Mouse (Mus musculus) CH12.LX (cell line): ENCODE data around the gene Zc3h12c. TPM values are rescaled to one million over a fixed set of nuclear protein-coding genes. Genes with fewer than 3 reads are reported as not detected.

Experiments
- DNase-seq: peaks from one replicate; pipeline ENCODE4 v3.0.0-alpha.2; 2013; ENCODE audit errors: extremely low read depth
- H3K27ac ChIP-seq: 2 replicates; pipeline ENCODE4 v1.5.1; 2012; ENCODE audit warnings: low read depth, mild to moderate bottlenecking, control low read depth, moderate library complexity; ENCODE audit not compliant: insufficient read depth
- H3K27me3 ChIP-seq: replicated peaks from 2 replicates; pipeline ENCODE3; 2012; ENCODE audit warnings: inconsistent platforms
- H3K36me3 ChIP-seq, 2 experiments: replicated peaks in 1 of 2; 2 replicates each; pipeline versions ENCODE3 to v1.6.1; 2012; ENCODE audit warnings: inconsistent platforms in 1 of 2, low read length in 1 of 2, mild to moderate bottlenecking in 1 of 2, mixed read lengths in 1 of 2, moderate library complexity in 1 of 2; ENCODE audit not compliant: control insufficient read depth in 1 of 2, insufficient read depth in 1 of 2
- H3K4me1 ChIP-seq, 2 experiments: 2 replicates each; pipeline ENCODE4 v1.6.1; 2012; ENCODE audit warnings: inconsistent platforms in 1 of 2, moderate library complexity in 1 of 2; ENCODE audit not compliant: insufficient read depth in 2 of 2, control insufficient read depth in 1 of 2
- H3K4me2 ChIP-seq: 2 replicates; pipeline ENCODE4 v1.6.1; 2012; ENCODE audit warnings: low read depth, mild to moderate bottlenecking, control low read depth; ENCODE audit not compliant: poor library complexity, insufficient read depth, severe bottlenecking
- H3K4me3 ChIP-seq, 3 experiments: fragments of 150-350 bp in 1 of 3; sonication (generic) in 1 of 3; replicated peaks in 1 of 3; 2 replicates each; pipeline versions ENCODE3 to v1.5.1; 2011 to 2012; ENCODE audit warnings: low read depth in 2 of 3, low read length in 2 of 3, mild to moderate bottlenecking in 2 of 3, moderate library complexity in 2 of 3, control low read depth in 1 of 3, improper control_type of control experiment in 1 of 3, inconsistent platforms in 1 of 3, mixed read lengths in 1 of 3; ENCODE audit not compliant: poor library complexity in 1 of 3
- H3K79me2 ChIP-seq: replicated peaks from 2 replicates; pipeline ENCODE4 v1.6.1; 2012; ENCODE audit warnings: mild to moderate bottlenecking, moderate library complexity; ENCODE audit not compliant: control insufficient read depth, poor library complexity, insufficient read depth, severe bottlenecking; ENCODE audit errors: extremely low read depth
- H3K9ac ChIP-seq: 2 replicates; pipeline ENCODE4 v1.6.1; 2012; ENCODE audit warnings: low read depth, mild to moderate bottlenecking, control low read depth, moderate library complexity; ENCODE audit not compliant: insufficient read depth
- H3K9me3 ChIP-seq: replicated peaks from 2 replicates; pipeline ENCODE3; 2012; ENCODE audit warnings: low read length, inconsistent platforms, mixed read lengths
- CHD1 ChIP-seq: IDR thresholded peaks from 2 replicates; pipeline ENCODE4 v1.6.1; 2012; ENCODE audit warnings: low read depth, low read length, improper control_type of control experiment, inconsistent platforms
- CHD2 ChIP-seq: IDR thresholded peaks from 2 replicates; pipeline ENCODE4 v1.6.1; 2011; ENCODE audit warnings: low read length, improper control_type of control experiment
- EP300 ChIP-seq: IDR thresholded peaks from 2 replicates; pipeline ENCODE4 v1.6.1; 2011; ENCODE audit warnings: low read length, improper control_type of control experiment
- GABPA ChIP-seq: IDR thresholded peaks from 2 replicates; pipeline ENCODE4 v1.6.1; 2012; ENCODE audit warnings: low read depth, low read length, improper control_type of control experiment, inconsistent platforms; ENCODE audit not compliant: insufficient replicate concordance
- JUND ChIP-seq: conservative IDR thresholded peaks from 2 replicates; pipeline ENCODE4 v1.6.1; 2011; ENCODE audit warnings: low read depth, low read length, improper control_type of control experiment
- MAZ ChIP-seq: IDR thresholded peaks from 2 replicates; pipeline ENCODE4 v1.6.1; 2012; ENCODE audit warnings: low read depth, mild to moderate bottlenecking, inconsistent platforms, low read length, improper control_type of control experiment, moderate library complexity
- NELFE ChIP-seq: IDR thresholded peaks from 2 replicates; pipeline ENCODE4 v1.6.1; 2011; ENCODE audit warnings: low read depth, low read length, improper control_type of control experiment
- NRF1 ChIP-seq: IDR thresholded peaks from 2 replicates; pipeline ENCODE4 v1.6.1; 2014; ENCODE audit warnings: low read depth, mild to moderate bottlenecking, inconsistent platforms, low read length, improper control_type of control experiment, moderate library complexity
- PAX5 ChIP-seq: IDR thresholded peaks from 2 replicates; pipeline ENCODE4 v1.6.1; 2012; ENCODE audit warnings: low read length, inconsistent platforms, mixed read lengths
- SIN3A ChIP-seq: IDR thresholded peaks from 2 replicates; pipeline ENCODE4 v1.6.1; 2012; ENCODE audit warnings: low read length, improper control_type of control experiment, inconsistent platforms
- SMC3 ChIP-seq: IDR thresholded peaks from 2 replicates; pipeline ENCODE4 v1.6.1; 2011; ENCODE audit warnings: low read depth, low read length, improper control_type of control experiment
- UBTF ChIP-seq: IDR thresholded peaks from 2 replicates; pipeline ENCODE4 v1.6.1; 2012; ENCODE audit warnings: low read depth, mild to moderate bottlenecking, inconsistent platforms, low read length, improper control_type of control experiment, moderate library complexity
- USF1 ChIP-seq: IDR thresholded peaks from 2 replicates; pipeline ENCODE4 v1.6.1; 2014; ENCODE audit warnings: low read depth, mild to moderate bottlenecking, inconsistent platforms, low read length, improper control_type of control experiment
- USF2 ChIP-seq: conservative IDR thresholded peaks from 2 replicates; pipeline ENCODE4 v1.6.1; 2011; ENCODE audit warnings: low read depth, low read length, improper control_type of control experiment
- ZKSCAN1 ChIP-seq: IDR thresholded peaks from 2 replicates; pipeline ENCODE4 v1.6.1; 2012; ENCODE audit warnings: low read depth, inconsistent platforms, low read length, improper control_type of control experiment, borderline replicate concordance
- ZMIZ1 ChIP-seq: IDR thresholded peaks from 2 replicates; pipeline ENCODE4 v1.6.1; 2012; ENCODE audit warnings: low read depth, mild to moderate bottlenecking, inconsistent platforms, low read length, improper control_type of control experiment
- dilution Hi-C: fragments of 300-500 bp; cut with MboI; formaldehyde crosslinking; loops from 2 replicates; pipeline ENCODE4 v1.14.3; 2020; ENCODE audit warnings: low sequenced_read_pairs; ENCODE audit not compliant: extremely low pct_unique_long_range_greater_than_20kb, extremely low pct_ligation_motif_present
- in situ Hi-C: fragments of 300-500 bp; cut with MboI; formaldehyde crosslinking; loops from 3 replicates; pipeline ENCODE4 v1.14.3; 2019; ENCODE audit warnings: low sequenced_read_pairs, low pct_ligation_motif_present, low pct_unique_long_range_greater_than_20kb, mixed read lengths
- polyA plus RNA-seq: library from polyadenylated mRNA; unstranded; fragments of >175 nt; gene quantifications from 2 replicates; pipeline ENCODE4 v1.2.1, GENCODE M21; 2012; ENCODE audit warnings: low read depth; ENCODE audit not compliant: insufficient read length
- total RNA-seq, 2 experiments: library from RNA; depleted of rRNA; stranded (reverse); fragments of 300-350 nt in 1 of 2; fragments of >200 nt in 1 of 2; gene quantifications; 2 replicates each; pipeline ENCODE4 v1.2.3; 2012 to 2014

The Zc3h12c gene
- total and polyA plus RNA-seq, 3 experiments = 11.2 to 36.1 (median 21.7) TPM

DNA sequence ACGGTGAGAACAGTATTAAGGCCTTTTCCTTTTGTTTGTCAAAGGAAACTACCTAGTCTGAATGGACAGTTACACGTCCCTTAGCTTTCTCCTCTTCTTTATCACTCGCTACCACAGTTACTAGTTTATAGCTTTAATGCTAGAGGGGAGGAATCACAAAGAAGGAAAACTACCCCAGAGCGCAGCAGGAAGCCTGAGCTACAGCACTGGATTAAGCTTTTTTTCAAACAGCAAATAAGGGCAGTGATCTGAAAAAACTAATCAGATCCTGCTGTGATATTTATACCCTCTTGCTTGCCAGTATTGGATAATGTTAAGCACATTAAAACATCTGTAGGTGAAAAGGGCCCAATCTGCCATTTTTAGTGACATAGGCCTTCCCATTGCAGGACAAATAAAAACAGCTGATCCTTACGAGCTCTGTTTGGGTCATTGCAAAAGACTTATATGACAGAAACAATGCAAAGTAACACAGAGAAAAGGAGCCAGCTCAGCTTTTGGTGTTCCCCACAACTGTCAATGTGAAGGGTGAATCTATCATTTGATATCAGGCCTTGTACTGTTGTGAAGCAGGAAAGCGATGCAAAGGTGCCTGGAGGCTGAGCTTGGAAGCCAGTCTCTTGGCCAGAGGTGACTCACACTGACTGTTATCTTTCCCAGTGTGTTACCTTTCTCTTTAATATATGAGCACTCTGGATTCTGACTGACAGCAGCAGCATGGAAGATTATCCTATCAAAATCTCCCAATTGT is 16.1 kb downstream of the Zc3h12c start:
- no peak for DNase-seq
- peaks cover 4 to 78% of the 10 kb centered on the region in 2 experiments for H3K4me1 ChIP-seq
- in situ Hi-C loops = no loop called here
- dilution Hi-C loops = no loop called here
- no peak overlapping the region for H3K27ac ChIP-seq
- peaks cover 4 to 63% of the 10 kb centered on the region in 2 experiments for H3K36me3 ChIP-seq
- H3K4me3 ChIP-seq = no peak overlapping the region
- peaks cover 51% of the 10 kb centered on the region for H3K79me2 ChIP-seq
- no peak for TF ChIP-seq NELFE
- TF ChIP-seq SMC3 = no peak
- no peak for TF ChIP-seq GABPA
- TF ChIP-seq UBTF = no peak
- no peak for TF ChIP-seq ZMIZ1
- no peak for TF ChIP-seq PAX5
- TF ChIP-seq EP300 = no peak
- no peak for TF ChIP-seq JUND
- no peak for TF ChIP-seq USF1
- no peak for TF ChIP-seq ZKSCAN1
- TF ChIP-seq MAZ = no peak
- TF ChIP-seq NRF1 = no peak
- no peak for TF ChIP-seq SIN3A
- no peak for TF ChIP-seq USF2
- H3K27me3 ChIP-seq = no peaks in the 10 kb centered on the region
- no peak overlapping the region for H3K4me2 ChIP-seq
- H3K9me3 ChIP-seq = no peaks in the 10 kb centered on the region
- no peak overlapping the region for H3K9ac ChIP-seq

DNA sequence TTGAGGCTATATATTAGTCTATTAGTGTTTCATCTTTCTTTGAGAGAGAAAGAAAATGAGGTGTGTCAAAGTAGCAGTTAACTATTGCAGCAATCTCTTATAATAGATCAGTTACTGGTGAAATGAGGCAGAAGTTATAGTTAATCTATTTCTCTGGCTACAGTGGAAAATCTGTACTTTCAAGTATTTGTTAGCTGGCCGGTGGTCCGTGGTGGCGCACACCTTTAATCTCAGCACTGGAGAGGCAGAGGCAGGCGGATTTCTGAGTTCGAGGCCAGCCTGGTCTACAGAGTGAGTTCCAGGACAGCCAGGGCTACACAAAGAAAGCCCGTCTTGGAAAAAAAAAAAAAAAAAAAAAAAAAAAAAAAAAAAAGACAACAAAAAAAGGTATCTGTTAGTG is 18.6 kb downstream of the Zc3h12c start:
- Histone ChIP-seq H3K9ac (no peak overlapping the region), H3K4me2 (no peak overlapping the region), H3K4me3 (no peak overlapping the region), H3K79me2 (peaks cover 50% of the 10 kb centered on the region), H3K27ac (no peak overlapping the region), H3K36me3 (peaks cover 4 to 64% of the 10 kb centered on the region in 2 experiments), H3K4me1 (peaks cover 4 to 80% of the 10 kb centered on the region in 2 experiments), H3K9me3 (no peaks in the 10 kb centered on the region), H3K27me3 (no peaks in the 10 kb centered on the region)
- DNase-seq = no peak
- dilution Hi-C loops (no loop called here), in situ Hi-C loops (no loop called here)
- TF ChIP-seq CHD2 = no peak
- TF ChIP-seq NELFE = no peak
- no peak for TF ChIP-seq CHD1
- TF ChIP-seq SMC3 = no peak
- TF ChIP-seq EP300 = no peak
- no peak for TF ChIP-seq GABPA
